Mouse (Mus musculus): Measurements from ENCODE around the gene Pef1.
A peak's percentile ranks its signal among the peaks of the same experiment; 100 is the strongest.

Gene Pef1

GRCm38 (mm10) chr4:130176156-130176720 is 73.9 kb downstream of the Pef1 start:
- DNase-seq: no peak

- DNase-seq: peak; percentile 65 to 81
Measured at GRCm38 (mm10) chr4:130177087-130177486, 74.7 kb downstream of the Pef1 start.

GRCm38 (mm10) chr4:130177536-130177935 is 75.2 kb downstream of the Pef1 start:
- DNase-seq: peak in 1 of 2 experiments; percentile 65

Measured in kidney, postnatal 25 days (tissue).